Mouse (Mus musculus) cerebellum, adult 2 months (tissue): Measurements from ENCODE around the gene Mtnr1b.

Experiments used
- CTCF ChIP-seq: fragments of 200-500 bp; IDR thresholded peaks from 2 replicates; pipeline ENCODE4 v1.5.1; 2011; ENCODE audit warnings: low read depth, mild to moderate bottlenecking, control low read depth, low read length, moderate library complexity, borderline replicate concordance; ENCODE audit not compliant: insufficient read depth
- POLR2A ChIP-seq: fragments of 200-500 bp; IDR thresholded peaks from 2 replicates; pipeline ENCODE4 v1.6.1; 2011; ENCODE audit warnings: low read length, control low read depth, borderline replicate concordance; ENCODE audit not compliant: insufficient read depth

DNA sequence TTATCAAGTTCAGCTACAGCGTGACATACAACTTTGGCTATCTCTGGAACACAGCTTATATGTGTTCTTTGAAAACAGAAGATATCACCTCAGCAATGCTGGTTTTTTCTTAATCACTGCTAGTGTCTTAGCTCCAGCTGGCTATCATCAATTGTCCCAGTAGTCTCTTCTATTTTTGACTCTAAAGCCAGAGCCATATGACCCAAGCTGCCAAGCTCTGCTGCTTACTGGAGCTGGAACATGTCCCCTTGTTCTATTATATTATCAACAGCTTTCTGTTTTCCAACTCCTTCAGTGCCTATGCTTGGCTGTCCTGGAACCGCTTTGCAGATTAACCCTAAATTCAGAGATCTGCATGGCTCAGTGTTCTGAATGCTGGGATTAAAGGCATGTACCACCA lies 70.1 kb downstream of the Mtnr1b start:
- TF ChIP-seq CTCF (no peak), POLR2A (no peak)
